Mouse (Mus musculus) spleen, postnatal 10 days (tissue): ENCODE results near the gene Rad54l2.

ENCODE experiments used
- DNase-seq, 2 experiments: peaks; one replicate each; pipeline ENCODE4 v3.0.0; 2021 to 2022; ENCODE audit warnings: low spot score in 2 of 2

Gene Rad54l2

GRCm38 (mm10) chr9:106675965-106676364 lies 113.0 kb downstream of the Rad54l2 start:
- no peak for DNase-seq

DNA sequence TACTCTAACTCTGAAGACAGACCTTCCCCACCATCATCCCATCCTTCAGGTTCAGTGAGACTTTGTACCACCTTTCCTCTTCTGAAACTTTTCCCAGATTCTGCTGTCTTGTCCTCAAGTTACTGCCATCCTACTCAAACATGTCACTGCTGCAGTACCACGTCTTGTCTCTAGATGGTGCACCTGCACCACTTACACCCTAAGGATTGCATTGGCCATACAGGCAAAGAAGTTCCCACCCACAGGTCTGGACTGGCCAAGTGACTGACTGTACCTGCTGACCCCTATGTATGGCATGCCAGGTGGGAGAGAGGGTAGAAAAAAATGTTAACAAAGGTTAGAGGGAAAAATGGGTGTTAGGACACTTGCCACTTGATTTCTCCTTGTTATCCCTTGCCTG lies 113.5 kb downstream of the Rad54l2 start:
- DNase-seq = peak; percentile 70 to 80

- no peak for DNase-seq
Observed at GRCm38 (mm10) chr9:106673860-106674259, 115.1 kb downstream of the Rad54l2 start.

DNA sequence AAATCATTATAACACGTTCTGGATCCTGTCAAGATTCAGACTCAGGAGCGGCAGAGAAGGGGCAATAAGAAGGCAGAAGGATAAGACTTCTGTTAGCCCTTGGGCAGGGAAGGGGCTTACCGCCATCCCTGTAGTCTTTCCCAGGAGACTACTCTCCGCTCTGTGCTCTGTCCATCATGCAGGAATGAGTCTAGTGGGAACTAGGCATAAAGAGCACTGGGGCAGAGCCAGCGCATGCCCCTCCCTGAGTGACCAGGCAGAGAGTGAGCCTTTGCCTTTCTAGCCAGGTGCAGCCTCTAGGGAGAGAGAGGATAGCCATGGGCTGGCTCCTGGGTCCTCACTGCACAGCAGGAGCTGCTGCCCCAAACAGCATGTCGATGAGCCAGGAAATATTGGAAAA lies 124.1 kb downstream of the Rad54l2 start:
- DNase-seq = no peak

DNA sequence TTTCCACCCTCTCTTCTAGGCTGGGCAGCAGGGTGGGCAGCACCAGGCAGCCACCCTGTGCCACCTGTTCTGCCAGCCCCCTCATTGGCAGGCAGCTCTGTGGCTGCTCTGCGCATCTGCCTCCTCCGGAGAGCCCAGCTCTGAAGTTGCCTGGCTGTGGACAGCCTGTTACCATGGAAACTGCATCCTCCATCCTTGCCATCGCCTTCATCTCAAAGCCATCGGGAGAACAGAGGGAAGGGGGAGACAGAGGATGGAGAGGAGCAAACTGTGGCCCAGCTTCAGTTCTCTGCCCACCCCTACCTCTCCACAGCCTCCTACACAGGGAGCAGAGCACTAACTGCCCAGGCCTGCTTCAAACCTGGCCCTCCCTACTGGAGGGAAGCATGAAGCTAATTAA lies 124.6 kb downstream of the Rad54l2 start:
- DNase-seq = no peak

DNA sequence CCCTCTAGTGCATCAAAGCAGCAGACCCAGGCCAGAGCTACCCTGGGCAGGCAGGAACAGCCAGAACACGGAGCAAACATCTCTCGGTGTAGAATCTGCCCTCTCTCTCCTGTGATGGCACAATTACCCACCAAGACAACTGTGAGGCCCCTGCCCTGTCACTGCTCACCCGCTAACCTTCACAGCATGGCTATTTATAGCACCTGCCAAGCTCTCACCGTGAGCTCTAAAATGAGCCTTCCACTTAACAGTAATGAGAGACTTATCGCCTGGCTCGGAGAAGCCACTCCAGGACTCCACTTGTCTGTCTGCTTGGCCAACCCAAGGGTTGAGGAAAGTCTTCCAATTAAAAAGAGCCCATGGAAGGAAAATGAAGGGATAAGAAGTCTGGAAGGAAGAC lies 125.8 kb downstream of the Rad54l2 start:
- no peak for DNase-seq

DNA sequence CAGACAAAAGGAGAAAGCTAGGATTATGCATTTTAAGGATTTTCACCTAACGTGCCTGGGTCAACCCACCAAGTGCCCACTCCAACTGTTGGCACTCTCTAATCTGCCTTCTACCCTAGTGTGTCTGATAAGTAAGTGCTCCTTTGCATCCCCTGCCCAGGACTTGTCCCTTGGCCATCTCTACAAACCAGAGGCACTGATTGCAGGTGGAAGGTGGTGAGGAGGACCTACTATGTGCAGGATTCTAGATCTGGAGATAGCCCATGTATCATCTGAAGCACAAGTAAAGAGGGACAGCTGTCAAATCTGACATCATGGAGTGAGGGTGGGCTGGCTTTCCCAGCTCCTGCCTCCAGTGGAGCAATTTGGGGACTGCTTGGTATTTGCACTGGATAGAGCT lies 129.1 kb downstream of the Rad54l2 start:
- no peak for DNase-seq

- DNase-seq = no peak
Observed at GRCm38 (mm10) chr9:106659441-106659840, 129.6 kb downstream of the Rad54l2 start.

DNA sequence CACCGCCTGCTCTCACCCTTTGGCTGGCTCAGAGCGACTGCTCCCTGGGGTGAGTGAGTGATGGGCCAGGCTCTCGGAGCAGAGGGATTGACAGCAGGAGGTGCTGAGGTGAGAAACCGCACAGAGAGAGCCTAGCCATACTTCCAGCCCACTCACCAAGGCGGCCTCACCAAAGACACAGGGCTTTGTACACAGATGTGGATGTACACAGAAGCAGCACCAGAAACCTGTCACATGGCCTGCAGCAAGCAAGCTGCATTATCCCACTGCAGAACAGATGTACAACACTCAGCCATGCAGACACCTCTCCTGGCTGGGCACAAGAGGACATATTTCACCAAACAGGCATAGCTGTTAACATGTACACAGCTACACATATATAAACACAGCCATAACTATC lies 131.4 kb downstream of the Rad54l2 start:
- DNase-seq = no peak

GRCm38 (mm10) chr9:106656820-106657219 lies 132.2 kb downstream of the Rad54l2 start:
- no peak for DNase-seq

GRCm38 (mm10) chr9:106655884-106656720 lies 132.9 kb downstream of the Rad54l2 start, which contains the start of gene Grm2:
Gene Grm2 (minus strand): TSS chr9:106656082.
- DNase-seq = peak; percentile 19 to 65

- no peak for DNase-seq
Observed at GRCm38 (mm10) chr9:106652720-106653119, 136.3 kb downstream of the Rad54l2 start.

GRCm38 (mm10) chr9:106647226-106647625 lies 141.8 kb downstream of the Rad54l2 start:
- DNase-seq = no peak

GRCm38 (mm10) chr9:106645684-106646271 lies 143.2 kb downstream of the Rad54l2 start:
- DNase-seq = no peak

- DNase-seq = no peak
Observed at GRCm38 (mm10) chr9:106643787-106644186, 145.2 kb downstream of the Rad54l2 start.

GRCm38 (mm10) chr9:106643128-106643527 lies 145.9 kb downstream of the Rad54l2 start:
- DNase-seq = peak; percentile 38 to 80

GRCm38 (mm10) chr9:106641346-106641745 lies 147.6 kb downstream of the Rad54l2 start:
- no peak for DNase-seq

DNA sequence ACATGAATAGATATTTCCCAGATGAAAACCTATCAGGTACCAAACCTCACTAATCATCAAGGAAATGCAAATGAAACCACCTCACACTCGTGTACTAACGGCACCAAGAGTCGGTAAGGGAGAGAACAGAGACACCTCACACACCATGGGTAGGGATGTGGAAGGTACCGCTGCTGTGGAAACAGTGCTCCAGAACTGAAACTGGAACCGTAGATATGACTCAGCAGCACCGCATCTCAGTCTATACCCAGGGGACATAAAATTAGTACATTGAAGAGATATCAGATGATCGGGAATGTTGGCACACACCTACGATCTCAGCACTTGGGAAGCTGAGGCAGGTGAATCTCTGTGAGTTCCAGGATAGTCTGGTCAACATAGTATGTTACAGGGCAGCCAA lies 150.8 kb downstream of the Rad54l2 start:
- no peak for DNase-seq
